19 mouse cellular contexts compared by ENCODE assay signal in the genomic region with DNA sequence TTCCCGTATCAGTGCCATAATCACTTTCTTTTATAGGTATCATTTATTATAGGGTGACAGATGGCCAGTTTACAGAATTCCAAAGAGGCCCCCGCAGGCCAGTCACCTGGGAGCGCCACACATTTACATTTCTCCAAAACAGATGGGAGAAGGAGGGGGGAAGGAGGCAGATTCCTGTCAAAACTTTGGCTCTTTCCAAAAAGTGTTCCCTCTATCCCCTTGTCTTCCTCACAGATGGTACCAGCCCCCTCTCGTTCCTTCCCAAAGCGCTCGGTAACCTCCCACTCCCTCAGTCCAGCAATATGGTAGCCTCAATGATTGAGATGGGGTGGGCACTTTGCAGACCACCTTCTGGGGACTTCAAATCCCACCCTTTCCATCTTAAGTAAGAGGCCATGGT.
"Had no signal": no experiment of that assay in that cellular context is flagged by ENCODE, and none has a peak within 500 bp of the region (broad histone marks: within the 10 kb centered on the region; RNA-seq: fewer than 3 reads in every experiment).

No protein-coding gene starts in this region.

- H3K4me2 ChIP-seq: lung, embryonic 14.5 days; midbrain, embryonic 12.5 days; neural tube, embryonic 13.5 days; neural tube, embryonic 15.5 days had no signal

- H3K9ac ChIP-seq: lung, embryonic 14.5 days; midbrain, embryonic 12.5 days; neural tube, embryonic 13.5 days; neural tube, embryonic 15.5 days had no signal

- H3K9me3 ChIP-seq: midbrain, embryonic 10.5 days; midbrain, embryonic 12.5 days; neural tube, embryonic 13.5 days; neural tube, embryonic 15.5 days had no signal

- DNase-seq: lung, adult 18-20 months; lung, embryonic 14.5 days; lung, postnatal 10 days; lung, postnatal 4 days; midbrain, embryonic 14.5 days; retina, postnatal 1 day; right cerebral cortex, adult 18-20 months; right cerebral cortex, postnatal 25 days; right cerebral cortex, postnatal 4 days; spleen, adult 18-20 months; thymus, adult 18-20 months; thymus, postnatal 14 days; thymus, postnatal 36 days had no signal

- H3K4me3 ChIP-seq: midbrain, embryonic 10.5 days; midbrain, embryonic 12.5 days; myocyte; neural tube, embryonic 13.5 days; neural tube, embryonic 15.5 days had no signal

- H3K27me3 ChIP-seq: neural tube, embryonic 13.5 days; neural tube, embryonic 15.5 days had no signal

- H3K27ac ChIP-seq: midbrain, embryonic 10.5 days; midbrain, embryonic 12.5 days; neural tube, embryonic 13.5 days; neural tube, embryonic 15.5 days had no signal

- ATAC-seq: midbrain, embryonic 16.5 days had no signal

- H3K36me3 ChIP-seq: midbrain, embryonic 10.5 days; midbrain, embryonic 12.5 days; neural tube, embryonic 13.5 days; neural tube, embryonic 15.5 days had no signal

- H3K4me1 ChIP-seq: midbrain, embryonic 10.5 days; midbrain, embryonic 12.5 days; neural tube, embryonic 13.5 days had no signal
